Mouse (Mus musculus): ENCODE data around the gene Ptma. TPM values are rescaled to one million over a fixed set of nuclear protein-coding genes. Genes with fewer than 3 reads are reported as not detected.

The Ptma gene
- total RNA-seq (2023) = 1,479 TPM

DNA sequence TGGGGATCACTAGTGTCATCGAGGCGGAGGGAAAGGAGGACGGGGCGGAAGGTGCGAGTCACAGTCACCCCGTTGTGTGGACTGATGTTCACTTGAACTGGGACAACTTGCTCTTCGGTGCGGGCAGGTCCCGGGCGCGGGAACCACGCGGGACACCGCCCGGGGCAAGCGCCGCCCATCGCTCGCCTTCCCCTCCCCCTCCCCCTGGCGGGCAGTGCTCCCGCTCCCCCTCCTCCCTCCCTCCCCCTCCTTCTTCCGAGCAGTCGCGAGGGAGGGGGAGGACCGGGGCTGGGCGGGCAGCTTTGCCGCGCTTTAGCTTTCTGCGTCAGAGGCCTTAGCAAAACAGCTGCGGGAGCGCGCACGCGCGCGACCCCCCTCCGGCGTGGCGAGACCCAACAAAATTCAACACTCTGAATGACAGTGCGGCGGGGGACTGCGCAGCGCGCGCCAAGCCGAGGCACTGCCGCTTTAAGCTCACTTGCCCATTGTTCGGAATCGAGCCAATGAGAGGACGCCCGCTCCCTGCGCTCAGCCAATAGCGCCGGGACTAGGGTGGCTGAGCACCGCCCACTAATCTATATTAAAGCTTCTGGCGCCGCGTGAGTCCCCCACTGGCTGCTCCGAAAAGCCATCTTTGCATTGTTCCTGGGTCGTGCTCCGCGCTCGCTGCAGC is at the start of gene Ptma:
Ptma (plus strand) TSS at position 611 of the 673 bp plus-strand sequence.

Other genes starting within 250 kb of the Ptma start
- 0.56 TPM for gene B3gnt7, start 223.9 kb upstream of the Ptma start, total RNA-seq (2023)
- gene Ncl, start 167.3 kb upstream of the Ptma start, total RNA-seq (2023) = 539 TPM
- gene Nmur1, start 100.5 kb upstream of the Ptma start, total RNA-seq (2023) = not detected
- not detected for gene Tex44, start 100.4 kb upstream of the Ptma start, total RNA-seq (2023)
- 12.8 TPM for gene Pde6d, start 55.9 kb downstream of the Ptma start, total RNA-seq (2023)
- 11.4 TPM for gene Cops7b, start 56.2 kb downstream of the Ptma start, total RNA-seq (2023)
- not detected for gene Nppc, start 143.8 kb downstream of the Ptma start, total RNA-seq (2023)
- gene Dis3l2, start 177.1 kb downstream of the Ptma start, total RNA-seq (2023) = 21.5 TPM